Mouse (Mus musculus) MEL (cell line): ENCODE data around the gene Gas7.

ENCODE experiments used
- CHD1 ChIP-seq: IDR thresholded peaks from 2 replicates; pipeline ENCODE4 v1.6.1; 2012; ENCODE audit warnings: low read depth, mild to moderate bottlenecking, inconsistent platforms, low read length, improper control_type of control experiment
- CTCF ChIP-seq, 3 experiments: IDR thresholded peaks in 2 of 3; conservative IDR thresholded peaks in 1 of 3; 2 replicates each; pipeline ENCODE4 v1.5.1; 2011 to 2012; ENCODE audit warnings: low read length in 3 of 3, low read depth in 2 of 3, mild to moderate bottlenecking in 2 of 3, improper control_type of control experiment in 1 of 3, inconsistent platforms in 1 of 3, mixed read lengths in 1 of 3, moderate library complexity in 1 of 3; ENCODE audit not compliant: control insufficient read depth in 1 of 3, insufficient read depth in 1 of 3, poor library complexity in 1 of 3, severe bottlenecking in 1 of 3
- E2F4 ChIP-seq: IDR thresholded peaks from 2 replicates; pipeline ENCODE4 v1.6.1; 2011; ENCODE audit warnings: low read depth, low read length, improper control_type of control experiment, borderline replicate concordance
- ELF1 ChIP-seq: IDR thresholded peaks from 2 replicates; pipeline ENCODE4 v1.6.1; 2014; ENCODE audit warnings: low read depth, mild to moderate bottlenecking, inconsistent platforms, low read length, improper control_type of control experiment, moderate library complexity
- KAT2A ChIP-seq: conservative IDR thresholded peaks from 2 replicates; pipeline ENCODE4 v1.6.1; 2012; ENCODE audit warnings: low read depth, low read length, improper control_type of control experiment, inconsistent platforms
- MAX ChIP-seq: IDR thresholded peaks from 2 replicates; pipeline ENCODE4 v1.6.1; 2011; ENCODE audit warnings: low read length, improper control_type of control experiment
- MXI1 ChIP-seq: IDR thresholded peaks from 2 replicates; pipeline ENCODE4 v1.6.1; 2011; ENCODE audit warnings: mild to moderate bottlenecking, low read depth, low read length, improper control_type of control experiment
- POLR2A ChIP-seq, 2 experiments: IDR thresholded peaks; 2 replicates each; pipeline ENCODE4 v1.6.1; 2011 to 2012; ENCODE audit warnings: low read length in 2 of 2, mild to moderate bottlenecking in 2 of 2, control low read depth in 1 of 2, improper control_type of control experiment in 1 of 2, low read depth in 1 of 2, moderate library complexity in 1 of 2; ENCODE audit not compliant: control insufficient read depth in 1 of 2, insufficient read depth in 1 of 2, poor library complexity in 1 of 2
- RAD21 ChIP-seq: IDR thresholded peaks from 2 replicates; pipeline ENCODE4 v1.6.1; 2011; ENCODE audit warnings: mild to moderate bottlenecking, low read depth, low read length, improper control_type of control experiment
- SIN3A ChIP-seq: IDR thresholded peaks from 2 replicates; pipeline ENCODE4 v1.6.1; 2012; ENCODE audit warnings: low read length, improper control_type of control experiment, inconsistent platforms
- TAL1 ChIP-seq: IDR thresholded peaks from 2 replicates; pipeline ENCODE4 v1.6.1; 2012; ENCODE audit warnings: mild to moderate bottlenecking, inconsistent platforms, low read length, moderate library complexity, mixed read lengths
- TCF12 ChIP-seq: IDR thresholded peaks from 2 replicates; pipeline ENCODE4 v1.6.1; 2014; ENCODE audit warnings: low read depth, mild to moderate bottlenecking, inconsistent platforms, low read length, improper control_type of control experiment, moderate library complexity

DNA sequence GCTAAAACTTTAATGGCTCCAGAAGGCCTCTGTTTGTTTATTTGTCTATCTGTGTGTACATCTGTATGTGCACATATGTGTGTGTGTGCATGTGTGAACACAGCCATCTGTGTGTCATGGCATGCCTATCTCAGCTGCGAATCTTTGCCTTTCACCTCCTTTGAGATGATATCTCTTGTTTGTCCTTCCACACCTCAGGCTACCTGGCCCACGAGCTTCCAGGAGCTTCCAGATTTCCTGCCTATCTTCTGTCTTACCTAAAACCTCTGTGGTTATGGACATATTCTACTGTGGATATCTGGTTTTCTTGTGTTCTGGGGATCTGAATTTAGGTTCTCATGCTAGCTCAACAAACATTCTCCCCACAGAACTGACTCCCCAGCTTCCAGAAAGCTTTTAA is 130.4 kb downstream of the Gas7 start:
- TF ChIP-seq TCF12: no peak
- no peak for TF ChIP-seq TAL1
- TF ChIP-seq POLR2A (IDR thresholded peaks at IDR 0.05; ENCODE audit: control insufficient read depth in 1 of 2, insufficient read depth in 1 of 2, low read depth in 1 of 2, low read length in 2 of 2, poor library complexity in 1 of 2): no peak
- TF ChIP-seq CTCF (IDR thresholded peaks at IDR 0.05 in 2 of 3, conservative IDR thresholded peaks at IDR 0.05 in 1 of 3; ENCODE audit: control insufficient read depth in 1 of 3, insufficient read depth in 1 of 3, low read depth in 2 of 3, low read length in 3 of 3, poor library complexity in 1 of 3, severe bottlenecking in 1 of 3): no peak
- no peak for TF ChIP-seq ELF1
- no peak for TF ChIP-seq MXI1
- no peak for TF ChIP-seq MAX
- TF ChIP-seq KAT2A: no peak
- TF ChIP-seq SIN3A: no peak
- TF ChIP-seq CHD1: no peak
- TF ChIP-seq RAD21: no peak
- TF ChIP-seq E2F4: no peak
